Mouse (Mus musculus): Measurements from ENCODE around the gene Trim62. TPM values are rescaled to one million over a fixed set of nuclear protein-coding genes. Genes with fewer than 3 reads are reported as not detected.

Gene Trim62
- polyA plus RNA-seq, 1 experiment from 2014 or later, result 9.4 TPM

Other genes starting within 250 kb of the Trim62 start
- gene Phc2, start 228.9 kb upstream of the Trim62 start, polyA plus RNA-seq (2014; fragmentation: Nextera tagmentation; extraction: Ambion mirVana), result 133 and 144 TPM in 2 replicates
- 0.56 TPM in 2 replicates for gene A3galt2, start 128.2 kb upstream of the Trim62 start, polyA plus RNA-seq (2014; fragmentation: Nextera tagmentation; extraction: Ambion mirVana)
- gene Zfp362, start 77.5 kb upstream of the Trim62 start, polyA plus RNA-seq (2014; fragmentation: Nextera tagmentation; extraction: Ambion mirVana), result 53.0 and 55.2 TPM in 2 replicates
- 11.5 TPM in 2 replicates for gene Azin2, start 78.9 kb downstream of the Trim62 start, polyA plus RNA-seq (2014; fragmentation: Nextera tagmentation; extraction: Ambion mirVana)
- gene Ak2, start 108.4 kb downstream of the Trim62 start, polyA plus RNA-seq (2014; fragmentation: Nextera tagmentation; extraction: Ambion mirVana), result 173 and 174 TPM in 2 replicates
- gene Rnf19b, start 174.7 kb downstream of the Trim62 start, polyA plus RNA-seq (2014; fragmentation: Nextera tagmentation; extraction: Ambion mirVana), result 10.1 and 12.2 TPM in 2 replicates
- 1.5 and 2.0 TPM in 2 replicates for gene Tmem54, start 222.0 kb downstream of the Trim62 start, polyA plus RNA-seq (2014; fragmentation: Nextera tagmentation; extraction: Ambion mirVana)
- gene Hpca, start 238.5 kb downstream of the Trim62 start, polyA plus RNA-seq (2014; fragmentation: Nextera tagmentation; extraction: Ambion mirVana), result 0.87 and 1.2 TPM in 2 replicates